Mouse (Mus musculus) small intestine, adult 2 months (tissue): ENCODE results near the gene Elovl7. TPM values are rescaled to one million over a fixed set of nuclear protein-coding genes. Genes with fewer than 3 reads are reported as not detected.

Source experiments
- H3K27ac ChIP-seq: fragments of 200-500 bp; 2 replicates; pipeline ENCODE4 v1.5.1; 2012; ENCODE audit warnings: low read depth, low read length, control low read depth, inconsistent platforms; ENCODE audit not compliant: insufficient read depth
- H3K27me3 ChIP-seq: fragments of 200-500 bp; 2 replicates; pipeline ENCODE4 v1.6.1; 2012; ENCODE audit warnings: mild to moderate bottlenecking, moderate library complexity, low read length, inconsistent platforms; ENCODE audit not compliant: control insufficient read depth, insufficient read depth
- H3K36me3 ChIP-seq: fragments of 200-500 bp; 2 replicates; pipeline ENCODE4 v1.6.1; 2012; ENCODE audit warnings: mild to moderate bottlenecking, low read length, control low read depth, inconsistent platforms; ENCODE audit not compliant: control insufficient read depth, insufficient read depth
- H3K4me1 ChIP-seq: fragments of 200-500 bp; 2 replicates; pipeline ENCODE4 v1.6.1; 2012; ENCODE audit warnings: low read length, inconsistent platforms, mixed read lengths; ENCODE audit not compliant: control insufficient read depth, insufficient read depth, insufficient read length
- H3K4me3 ChIP-seq: fragments of 200-500 bp; 2 replicates; pipeline ENCODE4 v1.5.1; 2012; ENCODE audit warnings: low read depth, mild to moderate bottlenecking, control low read depth, inconsistent platforms, low read length, moderate library complexity
- CTCF ChIP-seq: fragments of 200-500 bp; IDR thresholded peaks from 2 replicates; pipeline ENCODE4 v1.5.1; 2012; ENCODE audit warnings: low read depth, mild to moderate bottlenecking, control low read depth, inconsistent platforms, low read length, moderate library complexity, mixed read lengths; ENCODE audit not compliant: insufficient replicate concordance, insufficient read length; ENCODE audit errors: extremely low read depth
- POLR2A ChIP-seq: fragments of 200-500 bp; IDR thresholded peaks from 2 replicates; pipeline ENCODE4 v1.6.1; 2012; ENCODE audit warnings: low read depth, mild to moderate bottlenecking, control low read depth, inconsistent platforms, low read length, moderate library complexity
- WGBS: fragments of 180-500 bp; shearing (Covaris S2); methylation state at CpG from one replicate; pipeline ENCODE4 v1.1.7; 2018; 5-methylcytosine and 5-hydroxymethylcytosine counted together
- polyA plus RNA-seq: library from polyadenylated mRNA; depleted of rRNA; stranded (reverse); fragments of >200 nt; gene quantifications from 2 replicates; pipeline ENCODE4 v1.2.3, GENCODE M21; 2012

Gene Elovl7
- polyA plus RNA-seq, 1 experiment, result 3.7 TPM

GRCm38 (mm10) chr13:108229634-108230330, 15.6 kb downstream of the Elovl7 start:
- H3K36me3 ChIP-seq, result no peaks in the 10 kb centered on the region
- H3K4me1 ChIP-seq, result peaks cover 24% of the 10 kb centered on the region; the same call in 1 of the 2 replicates
- H3K4me3 ChIP-seq, result no peak overlapping the region
- peak overlapping the region; percentile 53; the same call in 1 of the 2 replicates for H3K27ac ChIP-seq
- TF ChIP-seq CTCF, result no peak
- no peak for TF ChIP-seq POLR2A
- 26% methylated on average over 6 of the region's 6 CpGs for WGBS
- no peaks in the 10 kb centered on the region for H3K27me3 ChIP-seq

- Histone ChIP-seq H3K36me3 (no peaks in the 10 kb centered on the region), H3K4me1 (peaks cover 6% of the 10 kb centered on the region; the same call in 1 of the 2 replicates), H3K27ac (no peak overlapping the region), H3K27me3 (no peaks in the 10 kb centered on the region), H3K4me3 (no peak overlapping the region)
- 12% methylated on average over 4 of the region's 4 CpGs for WGBS
- TF ChIP-seq CTCF (no peak), POLR2A (no peak)
Observed at GRCm38 (mm10) chr13:108240012-108240411, 25.8 kb downstream of the Elovl7 start.

- Histone ChIP-seq H3K4me3 (no peak overlapping the region), H3K36me3 (no peaks in the 10 kb centered on the region), H3K4me1 (peaks cover 6% of the 10 kb centered on the region; the same call in 1 of the 2 replicates), H3K27me3 (no peaks in the 10 kb centered on the region), H3K27ac (no peak overlapping the region)
- WGBS, result 81% methylated on average over 5 of the region's 5 CpGs
- no peak for TF ChIP-seq CTCF
- TF ChIP-seq POLR2A, result no peak
Observed at GRCm38 (mm10) chr13:108241715-108242114, 27.5 kb downstream of the Elovl7 start.

- H3K27ac ChIP-seq, result no peak overlapping the region
- no peak for TF ChIP-seq CTCF
- TF ChIP-seq POLR2A, result no peak
- no peaks in the 10 kb centered on the region for H3K36me3 ChIP-seq
- H3K4me3 ChIP-seq, result no peak overlapping the region
- peaks cover 3% of the 10 kb centered on the region; the same call in 1 of the 2 replicates for H3K4me1 ChIP-seq
- no peaks in the 10 kb centered on the region for H3K27me3 ChIP-seq
- 73% methylated on average over 11 of the region's 11 CpGs for WGBS
Observed at GRCm38 (mm10) chr13:108245086-108245697, 31.0 kb downstream of the Elovl7 start.

GRCm38 (mm10) chr13:108251106-108251505, 36.9 kb downstream of the Elovl7 start:
- Histone ChIP-seq H3K27ac (no peak overlapping the region), H3K4me3 (no peak overlapping the region), H3K36me3 (0 out of 2 replicates have a peak, but pooled peaks cover under 1% of the 10 kb centered on the region), H3K27me3 (no peaks in the 10 kb centered on the region), H3K4me1 (no peaks in the 10 kb centered on the region)
- WGBS, result 82% methylated on average over 5 of the region's 5 CpGs
- TF ChIP-seq CTCF (no peak), POLR2A (no peak)

- Histone ChIP-seq H3K4me1 (no peaks in the 10 kb centered on the region), H3K27ac (no peak overlapping the region), H3K4me3 (no peak overlapping the region), H3K36me3 (peaks cover 6% of the 10 kb centered on the region; the same call in 1 of the 2 replicates), H3K27me3 (no peaks in the 10 kb centered on the region)
- WGBS, result 77% methylated on average over 5 of the region's 5 CpGs
- no peak for TF ChIP-seq CTCF
- no peak for TF ChIP-seq POLR2A
Observed at GRCm38 (mm10) chr13:108253977-108254376, 39.8 kb downstream of the Elovl7 start.

- WGBS, result 68% methylated on average over 8 of the region's 8 CpGs
- Histone ChIP-seq H3K36me3 (peaks cover 5% of the 10 kb centered on the region), H3K4me1 (no peaks in the 10 kb centered on the region), H3K27ac (no peak overlapping the region), H3K27me3 (no peaks in the 10 kb centered on the region), H3K4me3 (no peak overlapping the region)
- TF ChIP-seq CTCF, result no peak
- TF ChIP-seq POLR2A, result no peak
Observed at GRCm38 (mm10) chr13:108263042-108263441, 48.8 kb downstream of the Elovl7 start.
